In the genomic region with DNA sequence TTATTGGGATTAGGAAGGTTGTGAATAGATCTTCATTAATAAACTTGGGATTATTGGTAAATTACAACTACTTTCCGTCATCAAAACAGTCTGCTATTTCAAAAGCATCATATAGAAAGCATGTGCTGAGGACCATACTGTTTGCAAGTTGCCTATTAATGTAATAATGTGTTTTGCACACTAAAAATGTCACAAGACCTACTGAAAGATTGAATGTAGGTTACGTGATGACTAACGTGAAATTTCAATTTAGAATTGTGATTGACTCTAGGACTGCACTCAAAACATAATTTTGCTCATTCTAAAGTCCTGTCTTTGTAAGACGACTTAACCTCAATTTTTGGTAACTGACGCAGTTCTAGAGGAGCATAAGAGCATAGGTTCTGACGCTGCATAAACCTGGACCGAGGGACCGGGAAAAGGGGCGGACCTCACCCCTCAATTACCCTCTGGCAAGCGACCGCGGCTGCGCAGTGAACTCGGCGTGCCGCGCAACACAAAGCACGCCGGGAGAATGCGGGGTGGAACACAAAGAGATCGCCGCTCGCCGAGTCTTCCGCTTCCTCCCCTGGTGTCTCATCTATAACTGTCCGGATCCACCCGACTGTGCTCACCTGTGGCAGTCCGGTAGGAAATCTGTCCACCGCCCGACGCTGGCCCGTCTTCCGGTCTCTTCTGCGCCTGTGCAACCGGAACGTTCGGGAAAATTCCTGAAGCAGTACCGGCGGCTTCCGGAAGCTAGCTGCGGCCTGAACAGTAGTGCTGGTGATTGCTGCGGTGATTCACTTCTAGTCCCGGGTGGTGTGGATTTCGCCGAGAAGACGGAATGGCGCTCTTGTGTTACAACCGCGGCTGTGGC, we compare ENCODE assay signal across 7 mouse cellular contexts. TPM values are rescaled to one million over a fixed set of nuclear protein-coding genes. Genes with fewer than 3 reads are reported as not detected.
DNase-seq lines count a peak whose midpoint lies in the region; ATAC-seq lines count a peak whose summit lies in the region.

TSS of gene Chordc1 (plus strand) at position 555 of the 859 bp plus-strand sequence.

- H3K9ac ChIP-seq in intestine, embryonic 16.5 days (ENCODE audit: low read depth, low read length), result peak within 1 kb of the TSS; percentile 97
- peak within 1 kb of the TSS; percentile 97 for H3K9ac ChIP-seq in midbrain, embryonic 11.5 days (ENCODE audit: low read length)

- peak within 1 kb of the TSS; percentile 86 for H3K27ac ChIP-seq in intestine, embryonic 16.5 days (ENCODE audit: low read length)
- peak within 1 kb of the TSS; percentile 73 for H3K27ac ChIP-seq in midbrain, embryonic 11.5 days (ENCODE audit: low read depth, low read length)

- intact Hi-C loops in left cerebral cortex, postnatal 36 days (cut with DNase I), result loop anchor here (5.0 kb wide), 1 partner anchor 181 kb away; no protein-coding TSS in a partner anchor

- H3K4me2 ChIP-seq in intestine, embryonic 16.5 days (ENCODE audit: low read depth, low read length), result peak within 1 kb of the TSS; percentile 66
- H3K4me2 ChIP-seq in midbrain, embryonic 11.5 days, result peak within 1 kb of the TSS; percentile 90

- H3K9me3 ChIP-seq in intestine, embryonic 16.5 days (ENCODE audit: control insufficient read depth, low read length), result no peaks in the 10 kb centered on the region
- H3K9me3 ChIP-seq in midbrain, embryonic 11.5 days (ENCODE audit: control insufficient read depth, low read length), result no peaks in the 10 kb centered on the region

- H3K4me3 ChIP-seq in intestine, embryonic 16.5 days (ENCODE audit: low read length), result peak within 1 kb of the TSS; percentile 83
- peak within 1 kb of the TSS; percentile 84 for H3K4me3 ChIP-seq in midbrain, embryonic 11.5 days (ENCODE audit: low read depth, low read length)

- WGBS in intestine, embryonic 16.5 days, result 3% methylated on average over 49 of the region's 49 CpGs
- 3% methylated on average over 49 of the region's 49 CpGs for WGBS in midbrain, embryonic 11.5 days

- DNase-seq in adrenal gland, adult 8-10 months, result peak; percentile 93
- DNase-seq in embryo, embryonic 9.5 days (ENCODE audit: extremely low spot score), result peak; percentile 94
- DNase-seq in gastrocnemius, postnatal 4 days (ENCODE audit: low spot score in 2 of 2), result peak; percentile 89 to 96
- DNase-seq in left cerebral cortex, postnatal 36 days (ENCODE audit: low spot score in 2 of 2), result peak; percentile 95 to 96
- DNase-seq in midbrain, embryonic 11.5 days (ENCODE audit: low spot score, missing footprints), result peak; percentile 99
- peak; percentile 98 for DNase-seq in skeletal muscle tissue, adult 2 months (ENCODE audit: low read depth, low spot score)

- H3K4me1 ChIP-seq in intestine, embryonic 16.5 days (ENCODE audit: control insufficient read depth, insufficient read depth, low read length), result peaks cover 7% of the 10 kb centered on the region
- peaks cover 10% of the 10 kb centered on the region for H3K4me1 ChIP-seq in midbrain, embryonic 11.5 days (ENCODE audit: control insufficient read depth, insufficient read depth, low read length)

- no peaks in the 10 kb centered on the region for H3K27me3 ChIP-seq in intestine, embryonic 16.5 days (replicated peaks; ENCODE audit: control insufficient read depth, insufficient read depth, low read length)
- no peaks in the 10 kb centered on the region for H3K27me3 ChIP-seq in midbrain, embryonic 11.5 days (ENCODE audit: control insufficient read depth, insufficient read depth, low read length)

- no peaks in the 10 kb centered on the region for H3K36me3 ChIP-seq in intestine, embryonic 16.5 days (ENCODE audit: control insufficient read depth, insufficient read depth, low read length)
- H3K36me3 ChIP-seq in midbrain, embryonic 11.5 days (ENCODE audit: control insufficient read depth, insufficient read depth, low read length), result no peaks in the 10 kb centered on the region; the same call in 1 of the 2 replicates

- peak; percentile 100 for ATAC-seq in intestine, embryonic 16.5 days
- ATAC-seq in midbrain, embryonic 11.5 days (ENCODE audit: low FRiP score), result peak; percentile 99

RNA-seq across cellular contexts. Expression of gene Chordc1, which starts in this region (rescaled TPM):
- total RNA-seq in adrenal gland, adult 8-10 months (2022), result 100 to 1,000 TPM in 1 of 4 experiments, 10 to 100 TPM in 3; 65.8 to 121 (median 68.3) TPM
- 10 to 100 TPM; 44.0 to 51.0 TPM for total RNA-seq in gastrocnemius, postnatal 4 days (2021)
- 82.4 and 84.9 TPM in 2 replicates for polyA plus RNA-seq in intestine, embryonic 16.5 days (2015; fragmentation: Nextera tagmentation; extraction: Ambion mirVana)
- total RNA-seq in left cerebral cortex, postnatal 36 days (2021), result 100 to 1,000 TPM in 1 of 2 experiments, 10 to 100 TPM in 1; 70.2 to 103 TPM
- 131 and 141 TPM in 2 replicates for polyA plus RNA-seq in midbrain, embryonic 11.5 days (2014; fragmentation: Nextera tagmentation; extraction: Ambion mirVana)

Comparison
In these comparisons a context has a peak if more than half of its experiments do, and no peak if none do; other contexts are left out.
1. Peak in every context shown above with its lines: DNase-seq, ATAC-seq, H3K4me3 ChIP-seq and H3K27ac ChIP-seq.